Mouse (Mus musculus): Measurements from ENCODE around the gene Rnf224. TPM values are rescaled to one million over a fixed set of nuclear protein-coding genes. Genes with fewer than 3 reads are reported as not detected.

Rnf224 gene
- not detected in 4 replicates for total RNA-seq (2023; ENCODE audit: inconsistent age)

GRCm38 (mm10) chr2:25236614-25237013, at the start of gene Rnf224:
TSS of gene Rnf224 (minus strand) at chr2:25236787.

GRCm38 (mm10) chr2:25271827-25272511, 35.4 kb upstream of the Rnf224 start, which contains the start of the genes Ssna1 and Anapc2:
TSS of gene Ssna1 (minus strand) at chr2:25272438.
TSS of gene Anapc2 (plus strand) at chr2:25272478.

GRCm38 (mm10) chr2:25262291-25262767, 25.7 kb upstream of the Rnf224 start, which contains the start of gene Tprn:
TSS of gene Tprn (plus strand) at chr2:25262618.

DNA sequence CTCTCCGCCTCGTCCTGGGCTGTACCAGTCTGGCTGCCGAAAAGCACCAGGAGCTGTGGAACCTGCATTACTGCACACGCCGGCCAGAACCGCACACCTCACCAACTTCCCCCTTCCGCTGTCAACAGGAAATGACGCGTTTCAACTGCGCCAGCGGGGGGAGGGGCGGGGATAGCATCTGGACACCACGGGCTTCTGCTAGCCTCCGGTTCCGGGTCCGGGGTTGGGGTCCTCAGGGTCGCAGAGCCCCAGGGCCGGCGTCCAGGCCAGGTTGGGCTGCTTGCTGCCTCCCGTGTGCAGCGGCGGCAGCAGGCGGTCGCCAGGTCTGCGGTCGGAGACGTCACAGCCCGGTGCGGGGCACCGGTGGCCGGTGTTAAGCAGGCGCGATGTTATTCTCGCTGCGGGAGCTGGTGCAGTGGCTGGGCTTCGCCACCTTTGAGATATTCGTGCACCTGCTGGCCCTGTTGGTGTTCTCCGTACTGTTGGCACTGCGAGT, 18.7 kb upstream of the Rnf224 start, which contains the start of gene Tmem203:
Tmem203 (plus strand) TSS at position 156 of the 496 bp plus-strand sequence.

DNA sequence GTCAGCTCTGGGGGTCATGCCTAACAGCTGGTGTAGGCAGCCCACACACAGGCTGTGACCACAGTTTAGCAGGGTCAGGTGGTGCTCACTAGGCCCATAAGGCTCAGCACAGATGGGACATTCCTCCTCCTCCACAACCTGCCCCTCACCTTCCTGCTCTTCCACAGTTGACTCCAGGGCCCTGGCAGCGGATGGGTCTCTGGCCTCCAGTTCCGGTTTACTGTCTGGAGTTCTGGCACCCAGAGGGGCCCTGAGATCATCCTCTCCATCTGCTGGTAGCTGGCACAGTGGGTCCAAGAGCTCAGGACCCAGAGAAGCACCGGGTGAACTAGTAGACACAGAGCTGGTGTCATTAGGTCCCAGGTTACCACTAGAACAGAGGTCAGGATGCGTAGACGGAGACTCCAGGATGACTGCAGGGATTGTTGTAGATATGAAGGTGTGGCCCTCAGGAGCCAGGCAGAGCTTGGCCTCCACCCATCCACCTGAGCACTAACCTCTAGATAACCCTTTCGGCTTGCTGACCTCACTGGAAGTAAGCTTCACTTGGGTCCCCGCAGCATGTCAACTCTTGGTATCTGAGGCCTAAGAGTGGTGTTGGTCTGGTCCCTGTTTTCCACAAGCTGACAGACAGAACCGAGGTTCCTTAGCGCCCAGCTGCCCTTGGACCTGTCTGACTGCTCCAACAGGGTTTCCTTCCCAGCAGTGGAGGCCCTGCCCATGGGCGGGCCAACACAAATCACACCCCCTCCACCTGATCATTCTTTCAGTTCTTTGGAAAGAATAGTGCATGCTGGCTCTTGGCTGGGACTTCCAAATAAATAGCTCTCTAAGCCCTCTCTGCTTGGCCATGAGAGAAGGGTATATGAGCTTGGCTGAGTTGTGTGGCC, 9.8 kb upstream of the Rnf224 start, which contains the start of gene AL732309.1:
AL732309.1 (minus strand) TSS at position 681 of the 890 bp plus-strand sequence.

GRCm38 (mm10) chr2:25242101-25242506, 5.5 kb upstream of the Rnf224 start, which contains the start of the genes Rnf208 and Cysrt1:
TSS of gene Rnf208 (plus strand) at chr2:25242255.
TSS of gene Cysrt1 (minus strand) at chr2:25242452.

GRCm38 (mm10) chr2:25234050-25234449, 2.5 kb downstream of the Rnf224 start, which contains the start of gene Slc34a3:
TSS of gene Slc34a3 (minus strand) at chr2:25234364.

GRCm38 (mm10) chr2:25224492-25224765, 12.2 kb downstream of the Rnf224 start, which contains the start of gene Tubb4b:
TSS of gene Tubb4b (minus strand) at chr2:25224702.

GRCm38 (mm10) chr2:25218445-25218844, 18.1 kb downstream of the Rnf224 start, which contains the start of gene Fam166a:
TSS of gene Fam166a (plus strand) at chr2:25218745.

GRCm38 (mm10) chr2:25214444-25214843, 22.1 kb downstream of the Rnf224 start, which contains the start of gene Stpg3:
TSS of gene Stpg3 (minus strand) at chr2:25214637.

GRCm38 (mm10) chr2:25211121-25211670, 25.4 kb downstream of the Rnf224 start, which contains the start of gene Nelfb:
TSS of gene Nelfb (minus strand) at chr2:25211489.

DNA sequence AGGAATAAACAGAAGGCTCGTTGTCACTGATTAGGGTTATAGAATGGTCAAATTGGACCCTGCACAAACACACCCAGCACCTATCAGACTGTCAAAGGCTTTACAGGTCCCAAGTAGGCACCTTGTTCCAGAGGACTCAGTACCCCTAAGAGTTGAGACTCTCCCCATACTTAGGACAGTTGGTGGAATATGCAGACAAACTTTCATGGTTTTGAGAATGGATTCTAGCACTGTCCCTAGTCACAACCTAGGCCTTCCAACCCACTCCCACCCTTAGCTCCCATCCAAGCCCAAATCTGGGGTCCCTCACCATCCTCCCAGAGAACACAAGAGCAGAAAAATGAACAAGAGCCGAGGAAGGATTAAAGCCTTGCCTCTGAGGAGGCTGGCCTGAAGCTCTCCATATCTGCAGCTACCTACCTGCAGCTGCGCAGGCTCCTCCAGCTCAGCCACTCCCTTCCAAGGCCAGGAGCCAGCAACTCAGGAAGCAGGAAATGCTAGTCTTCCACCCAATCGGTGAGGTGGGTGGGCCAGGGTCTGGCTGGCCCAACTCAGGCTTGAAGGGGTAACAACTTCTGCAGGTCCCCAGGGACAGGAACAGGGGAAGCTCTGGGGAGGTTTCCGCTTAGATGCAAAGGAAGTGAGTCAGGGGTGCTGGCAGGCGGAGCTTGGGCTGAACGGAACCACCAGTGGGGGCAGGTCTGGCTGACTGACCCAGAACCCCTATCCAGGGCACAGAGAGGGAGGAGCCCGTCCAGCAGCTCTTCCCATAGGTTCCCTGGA, 40.2 kb downstream of the Rnf224 start, which contains the start of gene Tor4a:
Tor4a (minus strand) TSS at position 715 of the 783 bp plus-strand sequence.

Other genes with a start within 250 kb of the Rnf224 start
- gene Nsmf, start 182.4 kb downstream of the Rnf224 start, total RNA-seq (2023; ENCODE audit: inconsistent age): 39.7 to 51.9 TPM (median 44.9 TPM) in 4 replicates
- not detected in 4 replicates for gene Entpd8, start 156.5 kb downstream of the Rnf224 start, total RNA-seq (2023; ENCODE audit: inconsistent age)
- not detected in 4 replicates for gene Noxa1, start 141.6 kb downstream of the Rnf224 start, total RNA-seq (2023; ENCODE audit: inconsistent age)
- 5.3 to 6.8 TPM (median 6.0 TPM) in 4 replicates for gene Nrarp, start 56.0 kb downstream of the Rnf224 start, total RNA-seq (2023; ENCODE audit: inconsistent age)
- 28.8 to 32.8 TPM (median 31.4 TPM) in 4 replicates for gene Tor4a, start 39.9 kb downstream of the Rnf224 start, total RNA-seq (2023; ENCODE audit: inconsistent age)
- 71.2 to 97.5 TPM (median 84.8 TPM) in 4 replicates for gene Nelfb, start 25.3 kb downstream of the Rnf224 start, total RNA-seq (2023; ENCODE audit: inconsistent age)
- gene Stpg3, start 22.1 kb downstream of the Rnf224 start, total RNA-seq (2023; ENCODE audit: inconsistent age): not detected in 4 replicates
- gene Fam166a, start 18.0 kb downstream of the Rnf224 start, total RNA-seq (2023; ENCODE audit: inconsistent age): not detected in 4 replicates
- 114 to 127 TPM (median 119 TPM) in 4 replicates for gene Tubb4b, start 12.1 kb downstream of the Rnf224 start, total RNA-seq (2023; ENCODE audit: inconsistent age)
- not detected in 4 replicates for gene Slc34a3, start 2.4 kb downstream of the Rnf224 start, total RNA-seq (2023; ENCODE audit: inconsistent age)
- gene Rnf208, start 5.5 kb upstream of the Rnf224 start, total RNA-seq (2023; ENCODE audit: inconsistent age): 0.51 TPM in 1 of 4 replicates, not detected in the others
- gene Cysrt1, start 5.7 kb upstream of the Rnf224 start, total RNA-seq (2023; ENCODE audit: inconsistent age): not detected in 4 replicates
- gene AL732309.1, start 10.1 kb upstream of the Rnf224 start, total RNA-seq (2023; ENCODE audit: inconsistent age): 6.2 to 11.8 TPM (median 9.7 TPM) in 4 replicates
- gene Tmem203, start 18.7 kb upstream of the Rnf224 start, total RNA-seq (2023; ENCODE audit: inconsistent age): 17.0 to 23.1 TPM (median 22.3 TPM) in 4 replicates
- 11.7 to 16.8 TPM (median 12.7 TPM) in 4 replicates for gene Tprn, start 25.8 kb upstream of the Rnf224 start, total RNA-seq (2023; ENCODE audit: inconsistent age)
- 36.2 to 41.2 TPM (median 39.2 TPM) in 4 replicates for gene Ssna1, start 35.7 kb upstream of the Rnf224 start, total RNA-seq (2023; ENCODE audit: inconsistent age)
- gene Anapc2, start 35.7 kb upstream of the Rnf224 start, total RNA-seq (2023; ENCODE audit: inconsistent age): 99.6 to 125 TPM (median 108 TPM) in 4 replicates
- gene Tmem210, start 51.4 kb upstream of the Rnf224 start, total RNA-seq (2023; ENCODE audit: inconsistent age): not detected in 4 replicates
- not detected in 4 replicates for gene Lrrc26, start 53.1 kb upstream of the Rnf224 start, total RNA-seq (2023; ENCODE audit: inconsistent age)
- not detected in 4 replicates for gene Grin1, start 82.4 kb upstream of the Rnf224 start, total RNA-seq (2023; ENCODE audit: inconsistent age)
- 38.3 to 49.0 TPM (median 42.3 TPM) in 4 replicates for gene Man1b1, start 95.6 kb upstream of the Rnf224 start, total RNA-seq (2023; ENCODE audit: inconsistent age)
- 34.8 to 44.7 TPM (median 42.3 TPM) in 4 replicates for gene Dpp7, start 119.6 kb upstream of the Rnf224 start, total RNA-seq (2023; ENCODE audit: inconsistent age)
- 29.6 to 32.3 TPM (median 30.7 TPM) in 4 replicates for gene Uap1l1, start 128.9 kb upstream of the Rnf224 start, total RNA-seq (2023; ENCODE audit: inconsistent age)
- gene Sapcd2, start 135.5 kb upstream of the Rnf224 start, total RNA-seq (2023; ENCODE audit: inconsistent age): 0.94 to 1.4 TPM (median 1.1 TPM) in 4 replicates
- not detected in 4 replicates for gene Entpd2, start 159.1 kb upstream of the Rnf224 start, total RNA-seq (2023; ENCODE audit: inconsistent age)
- gene Npdc1, start 162.6 kb upstream of the Rnf224 start, total RNA-seq (2023; ENCODE audit: inconsistent age): not detected in 4 replicates
- 0.24 TPM in 1 of 4 replicates, not detected in the others for gene Fut7, start 186.5 kb upstream of the Rnf224 start, total RNA-seq (2023; ENCODE audit: inconsistent age)
- gene Abca2, start 191.9 kb upstream of the Rnf224 start, total RNA-seq (2023; ENCODE audit: inconsistent age): 36.8 to 44.5 TPM (median 42.0 TPM) in 4 replicates
- gene Clic3, start 220.1 kb upstream of the Rnf224 start, total RNA-seq (2023; ENCODE audit: inconsistent age): 0.80 TPM in 1 of 4 replicates, not detected in the others
- gene Paxx, start 224.3 kb upstream of the Rnf224 start, total RNA-seq (2023; ENCODE audit: inconsistent age): 111 to 124 TPM (median 114 TPM) in 4 replicates
- gene Ptgds, start 233.3 kb upstream of the Rnf224 start, total RNA-seq (2023; ENCODE audit: inconsistent age): not detected in 4 replicates

Measured in B cell, adult (primary cell).